Mouse (Mus musculus): ENCODE data around the gene Clk3.
A peak's percentile ranks its signal among the peaks of the same experiment; 100 is the strongest.

Clk3 gene

DNA sequence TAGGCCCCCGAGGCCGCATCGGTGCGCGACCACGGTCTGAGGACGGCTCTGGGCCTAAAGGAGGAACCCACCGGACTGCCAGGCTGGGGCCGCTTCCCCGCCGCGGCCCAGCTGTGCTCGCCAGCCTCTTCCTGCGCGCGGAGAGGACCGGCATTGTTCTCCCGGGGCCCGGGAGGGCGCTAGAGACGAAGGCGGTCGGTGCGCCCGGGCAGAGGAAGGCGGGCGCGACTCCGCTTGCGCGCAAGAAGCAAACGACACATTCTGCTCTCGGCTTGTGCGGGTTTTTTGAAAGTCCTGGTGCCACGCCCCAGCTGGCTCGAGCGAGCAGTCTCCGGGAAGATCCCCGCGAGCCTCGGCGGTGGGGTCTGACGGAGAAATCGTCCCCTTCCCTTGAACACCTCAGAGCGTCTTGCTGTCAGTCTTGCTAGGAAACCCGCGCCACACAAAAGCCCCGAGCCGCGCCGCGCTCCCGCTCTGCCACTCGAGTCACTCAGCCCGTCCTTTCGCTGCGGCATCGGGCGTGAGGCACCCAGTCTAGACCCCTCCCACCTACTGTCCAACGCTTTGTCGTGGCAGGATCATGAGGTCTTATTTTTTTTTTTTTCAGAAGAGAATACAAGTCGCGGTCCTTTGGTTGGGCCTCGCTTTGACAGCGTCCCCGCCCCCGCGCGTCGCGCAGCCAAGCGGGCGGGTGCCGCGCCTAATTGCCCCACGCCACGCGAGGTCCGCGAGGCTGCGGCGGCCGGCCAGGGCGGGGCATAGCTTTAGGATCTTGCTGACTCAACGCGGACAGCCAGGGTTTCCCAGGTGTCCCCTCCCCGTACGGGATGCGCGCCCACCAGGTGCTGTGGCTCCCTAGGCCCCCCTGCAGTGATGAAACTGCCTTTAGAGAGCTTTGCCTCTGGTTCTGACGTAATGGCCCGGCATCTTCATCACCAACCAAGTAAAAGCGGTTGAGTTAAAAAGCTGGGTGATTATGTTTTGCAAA lies at the start of gene Clk3:
Gene Clk3 (minus strand): TSS at position 497 of the 988 bp plus-strand sequence.
- peak; percentile 74 for DNase-seq (ENCODE audit: low spot score)

DNA sequence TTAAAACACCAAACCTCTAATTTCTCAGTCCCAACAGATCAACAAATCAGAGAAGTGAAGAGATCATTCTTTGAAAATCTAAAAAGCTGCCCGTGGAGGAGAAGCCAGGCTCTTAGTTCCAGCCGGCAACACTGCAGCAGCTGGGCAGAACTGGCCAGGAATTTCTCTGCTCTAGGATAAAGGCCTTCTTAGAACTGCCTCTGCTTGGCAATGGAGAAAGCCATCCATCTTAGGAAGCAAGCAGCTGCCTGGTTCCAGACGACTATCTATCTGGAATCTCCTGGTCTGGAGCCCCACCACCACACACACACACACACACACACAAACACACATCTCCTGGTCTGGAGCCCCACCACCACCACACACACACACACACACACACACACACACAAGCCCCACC lies 49.2 kb upstream of the Clk3 start:
- DNase-seq (ENCODE audit: low spot score) = peak; percentile 44

DNA sequence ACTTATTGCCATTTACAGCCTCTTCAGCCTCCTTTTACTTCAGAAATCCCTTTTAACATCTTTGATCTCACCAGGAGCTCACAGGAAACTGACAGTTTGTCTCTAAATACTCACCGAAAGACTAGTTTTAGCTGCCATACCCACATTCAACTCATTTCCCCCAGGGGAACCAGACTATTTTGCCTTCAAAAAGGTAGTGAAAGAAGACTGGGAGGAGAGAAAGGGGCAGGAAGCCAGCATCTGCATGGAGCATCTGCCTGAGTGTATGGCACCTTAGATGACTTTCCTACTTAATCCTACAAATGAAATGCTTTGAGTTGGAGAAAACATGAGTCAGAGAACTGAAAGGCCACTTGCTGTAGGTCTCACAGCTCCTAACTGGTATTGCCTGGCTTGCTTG lies 48.4 kb upstream of the Clk3 start:
- no peak for DNase-seq (ENCODE audit: low spot score)

DNA sequence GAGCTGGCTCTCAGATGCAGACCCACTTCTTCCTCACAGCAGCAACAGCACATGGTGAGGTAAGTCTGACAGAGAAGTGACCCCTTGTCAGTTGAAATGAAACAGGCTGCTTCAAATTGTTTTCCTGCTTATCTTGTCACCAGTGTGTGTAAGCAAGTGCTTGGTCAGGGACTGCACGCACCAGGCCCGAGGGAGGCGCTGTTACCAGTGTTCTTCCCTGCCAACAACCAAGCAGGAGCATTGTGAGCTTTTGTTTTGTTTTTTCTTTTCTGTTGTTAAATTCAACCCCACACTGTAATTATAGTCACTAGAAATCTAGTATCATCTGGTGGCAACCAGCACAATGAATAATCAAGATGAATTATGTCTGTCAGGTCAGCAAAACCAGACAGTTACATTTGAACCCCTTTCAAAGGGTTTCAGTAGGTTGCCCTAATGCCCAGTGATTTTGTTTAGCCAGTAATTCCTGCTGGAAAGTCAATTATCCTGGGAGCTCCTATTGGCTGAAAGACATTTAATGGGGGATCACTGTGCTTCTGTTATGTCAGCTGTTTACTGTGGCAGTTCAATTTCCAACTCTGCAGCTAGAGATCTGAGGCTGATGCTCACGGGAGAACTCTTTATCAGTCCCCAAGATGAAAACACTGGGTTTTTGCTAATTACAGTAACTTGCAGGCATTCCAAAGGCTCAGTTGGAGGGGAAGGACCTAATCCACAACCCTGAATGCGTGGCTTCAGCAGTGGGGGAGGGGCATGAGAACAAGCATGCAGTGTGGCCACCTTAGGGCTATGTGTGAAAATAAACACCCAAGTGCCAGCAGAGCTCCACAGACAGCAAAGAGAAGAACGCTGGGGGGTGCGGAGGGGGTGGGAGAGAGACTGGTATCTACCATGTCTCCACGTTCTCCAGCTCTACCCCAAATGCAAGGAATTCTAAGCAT lies 46.4 kb upstream of the Clk3 start:
- DNase-seq (ENCODE audit: low spot score) = peak; percentile 18

DNA sequence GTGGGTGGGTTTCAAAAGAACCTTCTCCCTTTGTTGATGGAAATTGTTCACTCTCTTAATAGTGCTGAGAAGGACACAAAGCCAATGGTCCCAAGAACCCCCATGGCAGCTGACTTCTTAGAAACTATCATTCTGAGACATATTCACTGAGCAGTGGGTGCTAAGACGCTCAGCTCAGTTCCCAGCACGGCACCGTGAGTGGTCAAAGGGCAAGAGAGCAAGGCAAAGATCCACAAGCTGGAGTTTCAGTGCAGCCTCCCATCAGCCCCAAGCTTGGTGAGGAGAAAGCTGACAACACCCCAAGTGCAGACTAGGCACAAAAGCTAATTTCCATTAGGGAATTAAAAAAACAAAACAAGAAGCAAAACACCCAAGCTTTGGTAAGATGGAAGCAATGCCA lies 45.0 kb upstream of the Clk3 start:
- peak; percentile 53 for DNase-seq (ENCODE audit: low spot score)

DNA sequence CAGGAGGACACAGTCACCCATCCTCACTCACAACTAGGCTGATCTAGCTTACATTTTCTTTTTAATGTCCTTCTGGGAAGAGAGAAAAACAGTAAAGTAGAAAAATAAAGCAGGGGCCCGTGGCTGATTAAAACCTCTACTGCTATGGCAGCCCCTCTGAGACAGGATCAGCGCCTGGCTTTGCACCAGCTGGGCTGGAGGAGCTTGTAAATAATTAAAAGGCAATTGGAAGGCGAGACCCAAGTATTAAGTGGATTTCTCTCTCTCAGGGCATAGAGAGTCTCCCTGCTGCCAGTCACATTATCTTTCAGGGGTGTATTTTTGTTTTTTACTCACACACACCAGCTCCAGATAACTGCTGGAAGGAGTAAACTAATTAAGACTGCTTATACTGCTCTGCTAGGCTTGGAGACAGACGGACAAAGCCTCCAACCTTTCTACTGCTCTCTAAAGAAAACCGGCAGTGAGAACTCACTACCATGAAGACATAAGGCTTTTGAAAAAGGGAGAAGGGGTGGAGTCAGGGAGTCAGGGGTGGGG lies 43.2 kb upstream of the Clk3 start:
- DNase-seq (ENCODE audit: low spot score) = no peak

DNA sequence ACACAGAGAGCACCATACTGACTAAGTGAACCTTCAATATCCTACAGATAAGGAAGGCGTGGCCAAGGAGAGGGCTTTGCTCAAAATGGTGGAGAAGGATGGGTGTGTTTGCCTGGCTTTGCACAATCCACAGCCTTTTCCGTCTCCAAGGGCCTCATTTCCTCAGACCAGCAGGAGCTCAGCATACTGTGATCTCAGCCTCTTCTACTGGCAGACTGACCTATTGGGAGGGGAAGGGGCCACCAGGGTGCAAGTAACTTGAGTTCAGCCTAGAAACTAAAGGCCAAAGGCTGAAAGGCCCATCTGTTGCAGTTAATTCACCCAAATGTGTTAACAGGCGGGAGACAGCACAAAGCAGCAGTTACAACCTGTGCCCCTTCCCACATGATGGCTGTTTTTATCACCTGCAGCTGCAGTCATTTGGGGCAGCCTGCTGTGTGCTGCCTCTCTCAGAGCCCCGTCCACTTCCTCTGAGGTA lies 41.6 kb upstream of the Clk3 start:
- DNase-seq (ENCODE audit: low spot score) = peak; percentile 49

DNA sequence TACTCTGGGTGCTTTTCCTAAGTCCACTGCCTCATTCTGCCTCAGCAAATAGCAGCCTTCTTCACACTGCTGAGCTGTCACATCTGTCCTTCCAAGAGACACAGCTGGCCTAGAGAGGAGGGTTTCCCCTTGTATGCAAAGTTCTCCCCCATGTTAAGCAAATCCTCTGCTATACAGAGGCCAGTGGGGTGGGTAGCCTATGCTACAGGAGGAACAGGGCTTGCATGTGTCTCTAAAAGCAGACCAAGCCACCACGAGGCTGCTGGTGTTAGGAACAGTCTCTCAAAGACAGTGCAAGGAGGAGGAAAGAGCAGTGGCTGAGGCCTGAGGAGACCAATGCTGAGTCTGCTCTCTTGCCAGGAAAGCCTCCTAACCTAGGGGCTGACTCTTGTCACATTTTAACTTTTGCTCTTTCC lies 40.4 kb upstream of the Clk3 start:
- DNase-seq (ENCODE audit: low spot score) = peak; percentile 77

DNA sequence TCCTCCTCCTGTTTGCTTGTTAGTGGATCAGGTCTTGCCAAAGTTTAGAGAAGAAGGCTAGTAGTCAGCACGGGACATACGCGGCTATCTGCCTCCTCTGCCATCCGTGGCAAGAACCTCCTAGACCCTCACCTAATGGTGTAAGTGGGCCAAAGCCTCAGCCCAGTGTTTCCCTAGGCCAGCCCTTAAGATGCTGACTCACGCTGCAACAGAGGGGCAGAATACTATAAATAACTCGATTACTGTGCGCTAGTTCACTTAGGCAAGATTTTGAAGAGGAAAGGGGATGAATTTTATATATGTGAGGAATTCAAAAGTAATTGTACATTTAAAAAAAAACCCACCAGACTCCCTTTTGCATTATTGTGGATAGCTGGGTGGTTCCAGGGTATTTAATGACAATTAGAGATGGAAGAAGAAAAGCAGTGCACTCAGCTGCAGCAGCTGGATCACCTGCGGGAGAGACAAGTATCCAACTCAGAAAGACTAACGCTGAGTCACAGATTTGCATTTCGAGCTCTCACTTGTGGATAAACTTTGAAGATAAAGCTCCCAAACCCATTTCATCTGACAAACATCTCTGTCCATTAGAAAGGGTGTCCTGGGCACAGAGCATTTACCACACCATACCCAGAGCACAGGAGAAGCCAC lies 39.6 kb upstream of the Clk3 start:
- DNase-seq (ENCODE audit: low spot score) = peak; percentile 28

GRCm38 (mm10) chr9:57803839-57804238 lies 38.2 kb upstream of the Clk3 start:
- DNase-seq (ENCODE audit: low spot score) = peak; percentile 30

DNA sequence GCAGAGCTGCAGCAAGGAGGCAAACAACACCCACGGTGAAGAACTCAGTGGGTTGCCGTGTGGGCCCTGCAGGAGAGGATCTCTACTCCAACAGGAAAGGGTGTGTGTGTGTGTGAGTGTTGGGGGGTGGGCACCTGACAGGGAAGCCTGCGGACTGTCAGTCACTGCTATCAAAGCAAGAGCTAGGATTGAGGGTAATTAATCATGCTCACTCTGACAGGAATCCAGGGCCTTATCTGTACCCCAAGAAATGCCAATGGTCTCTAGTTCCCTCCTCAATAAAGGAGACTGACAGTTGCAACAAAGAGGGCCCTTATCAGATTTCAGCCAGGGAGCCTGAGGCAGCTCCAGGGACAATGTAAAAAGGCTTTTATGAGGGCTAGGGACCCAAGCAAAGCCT lies 37.4 kb upstream of the Clk3 start:
- no peak for DNase-seq (ENCODE audit: low spot score)

DNA sequence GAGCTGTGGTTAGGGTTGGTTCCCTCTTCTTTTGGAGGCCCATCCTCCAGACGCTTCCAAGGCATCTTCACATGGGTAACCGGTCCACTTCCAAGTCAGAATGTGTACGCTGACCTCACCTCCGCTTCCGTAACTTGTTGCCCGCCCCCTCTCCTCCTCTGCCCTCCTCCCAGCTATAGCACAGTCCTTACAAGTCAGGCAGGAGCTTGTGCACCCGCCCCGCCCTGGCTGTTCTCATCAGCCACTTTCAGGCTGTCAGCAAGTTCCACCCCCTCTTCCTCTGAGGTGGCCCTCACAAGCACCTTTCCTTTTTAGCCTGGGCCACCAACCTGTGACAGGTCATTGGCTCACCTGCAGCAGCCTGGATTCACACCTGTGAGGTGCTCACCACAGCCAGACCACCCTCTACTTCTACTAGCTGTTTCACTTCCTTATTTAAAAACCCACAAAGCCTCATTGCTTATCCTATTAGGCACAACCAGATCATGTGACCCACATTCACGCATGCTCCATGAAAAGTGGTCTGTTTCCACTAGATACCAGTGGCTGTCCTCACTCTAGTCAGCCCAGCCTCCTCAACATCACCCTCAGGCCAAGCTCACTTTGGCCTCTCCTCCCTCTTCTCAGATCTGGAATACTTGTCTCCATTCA lies 34.8 kb upstream of the Clk3 start:
- no peak for DNase-seq (ENCODE audit: low spot score)

DNA sequence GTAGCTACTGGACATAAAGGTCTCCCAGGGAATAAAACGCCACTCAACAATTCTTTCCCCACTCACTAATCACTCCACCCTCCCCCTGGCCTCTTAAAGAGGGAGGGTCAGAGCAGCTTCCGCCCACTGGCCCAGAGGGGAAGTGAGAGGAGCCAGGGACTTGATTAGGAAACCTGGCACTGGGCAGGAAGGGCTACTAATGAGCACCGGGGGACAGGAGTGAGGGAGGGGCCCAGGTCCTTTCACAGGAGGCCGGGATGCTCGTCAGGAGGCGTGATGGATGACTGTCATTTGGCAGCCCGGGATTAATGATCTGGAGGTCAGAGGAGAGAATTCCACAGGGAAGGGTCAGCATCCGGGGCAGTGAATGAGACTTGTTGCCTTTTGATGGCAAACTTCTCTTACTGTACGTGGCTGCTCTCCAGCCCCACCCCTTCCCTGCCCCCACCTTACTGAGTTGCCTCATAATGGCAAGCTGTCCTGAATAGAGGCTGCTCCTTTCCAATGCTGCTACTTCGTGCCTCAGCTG lies 33.1 kb upstream of the Clk3 start:
- DNase-seq (ENCODE audit: low spot score) = no peak

DNA sequence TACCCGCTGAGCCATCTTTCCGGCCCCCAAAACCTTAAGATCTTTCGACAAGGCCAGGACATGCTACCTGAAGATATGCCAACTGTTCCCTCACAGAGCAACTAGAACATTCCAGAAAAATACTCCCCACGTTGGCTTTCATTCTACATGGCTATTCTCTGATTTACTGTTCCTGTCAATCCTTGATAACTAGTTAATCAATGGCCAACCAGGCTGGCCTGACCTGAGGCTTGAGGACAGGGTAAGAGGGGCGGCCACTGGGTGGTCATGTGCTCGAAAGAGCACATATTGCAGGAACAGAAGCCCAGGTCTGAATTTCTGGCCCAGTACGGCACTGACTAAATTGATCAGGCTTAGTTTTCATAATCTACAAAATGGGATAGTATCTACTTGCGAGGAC lies 31.8 kb upstream of the Clk3 start:
- DNase-seq (ENCODE audit: low spot score) = no peak

- DNase-seq (ENCODE audit: low spot score) = no peak
Observed at GRCm38 (mm10) chr9:57789733-57790132, 24.1 kb upstream of the Clk3 start.

DNA sequence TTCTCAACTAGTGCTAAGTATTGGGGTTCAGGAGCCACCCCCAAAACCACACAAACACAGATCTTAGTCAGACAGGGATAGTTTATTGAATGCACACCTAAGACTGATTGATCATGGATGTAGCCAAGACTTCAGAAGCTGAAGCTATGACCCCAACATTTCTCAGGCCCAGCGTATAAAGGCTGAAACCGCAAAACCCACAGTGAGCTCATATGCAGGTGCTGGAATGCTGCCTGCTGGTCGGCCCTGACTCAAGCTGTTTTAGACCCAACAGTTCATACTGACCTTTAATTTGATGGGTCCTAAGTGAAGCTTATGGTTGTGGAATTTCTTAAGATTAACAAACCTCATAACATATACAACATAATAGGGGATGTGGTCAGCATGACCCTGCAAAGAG lies 17.0 kb upstream of the Clk3 start:
- DNase-seq (ENCODE audit: low spot score) = no peak

DNA sequence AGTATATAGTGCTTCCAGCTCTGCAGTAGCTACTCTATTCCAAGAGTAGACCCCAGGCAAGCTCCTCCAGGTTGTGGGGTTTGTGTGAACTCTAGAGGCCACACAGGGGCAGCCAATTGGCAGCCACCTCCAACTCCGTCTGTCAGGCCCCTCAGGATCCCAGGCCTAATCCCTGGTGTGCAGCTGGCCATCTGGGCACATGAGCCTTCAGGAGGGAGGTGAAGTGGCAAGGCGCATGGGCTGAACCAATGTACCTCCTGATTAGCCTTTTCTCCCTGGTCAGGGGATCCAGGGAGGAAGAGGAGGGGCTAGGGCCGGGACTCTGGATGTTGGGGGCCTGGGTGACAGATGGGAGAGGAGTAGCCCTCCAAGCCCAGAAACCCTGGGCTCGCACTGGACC lies 10.1 kb upstream of the Clk3 start:
- no peak for DNase-seq (ENCODE audit: low spot score)

DNA sequence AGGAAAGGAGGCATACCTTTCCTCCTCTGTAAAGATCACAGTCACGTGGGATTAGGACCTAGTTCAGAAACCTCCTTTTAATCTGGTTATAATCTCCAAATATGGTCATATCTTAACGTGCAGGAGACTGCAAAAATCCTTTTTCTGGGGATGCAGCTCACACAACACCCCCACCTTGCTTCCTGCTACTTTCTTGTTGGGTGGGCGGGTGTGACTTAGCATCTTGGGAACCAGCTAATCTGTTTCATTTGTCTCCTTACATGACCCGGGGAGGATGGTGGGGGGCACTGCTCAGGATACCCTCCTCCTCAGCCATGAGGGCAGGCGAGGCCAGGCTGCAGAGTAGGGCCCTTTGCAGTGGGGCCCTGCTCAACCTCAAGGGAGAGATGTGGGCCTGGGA lies 9.4 kb upstream of the Clk3 start:
- no peak for DNase-seq (ENCODE audit: low spot score)

DNA sequence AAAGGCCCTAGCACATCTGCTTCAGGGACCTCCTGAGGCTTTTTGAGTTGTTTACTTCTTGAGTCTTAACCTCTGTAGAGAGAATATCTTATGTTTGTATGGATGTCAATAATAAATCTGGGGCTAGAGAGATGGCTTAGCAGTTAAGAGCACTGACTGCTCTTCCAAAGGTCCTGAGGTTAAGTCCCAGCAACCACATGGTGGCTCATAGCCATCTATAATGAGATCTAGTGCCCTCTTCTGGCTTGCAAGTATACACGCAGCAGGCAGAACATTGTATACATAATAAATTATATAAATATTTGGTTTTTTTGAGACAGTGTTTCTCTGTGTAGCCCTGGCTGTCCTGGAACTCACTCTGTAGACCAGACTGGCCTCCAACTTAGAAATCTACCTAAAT lies 8.5 kb upstream of the Clk3 start:
- DNase-seq (ENCODE audit: low spot score) = no peak

DNA sequence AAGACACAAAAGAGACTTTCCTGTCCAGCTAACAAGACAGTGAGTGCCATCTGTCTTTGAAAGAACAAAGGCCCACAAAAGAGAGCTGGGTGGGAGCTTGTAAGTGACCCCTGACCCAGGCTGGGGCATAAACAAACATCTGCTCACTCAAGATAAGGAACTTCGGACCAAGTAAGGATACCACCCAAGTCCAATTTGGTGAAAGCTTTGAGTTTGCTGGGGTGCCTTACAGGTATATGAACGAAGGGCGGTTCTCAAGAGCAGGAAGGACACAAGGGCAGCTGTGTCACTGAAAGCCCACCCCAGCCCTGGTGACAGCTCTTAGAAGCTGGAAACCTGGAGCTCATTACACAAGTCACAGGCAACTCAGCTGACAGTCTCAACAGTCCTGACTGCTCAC lies 8.1 kb upstream of the Clk3 start:
- DNase-seq (ENCODE audit: low spot score) = peak; percentile 68

- DNase-seq (ENCODE audit: low spot score) = no peak
Observed at GRCm38 (mm10) chr9:57770836-57771235, 5.2 kb upstream of the Clk3 start.

Data from yolk sac, embryonic 10.5 days (tissue).